Comparison of ENCODE assay signal across 26 mouse cellular contexts in genomic region chr15:61294131-61294530, GRCm38 (mm10).
"Had no signal": no experiment of that assay in that cellular context is flagged by ENCODE, and none has a peak within 500 bp of the region (broad histone marks: within the 10 kb centered on the region; RNA-seq: fewer than 3 reads in every experiment).

No protein-coding gene starts in this region.

- H3K4me2 ChIP-seq: heart, embryonic 13.5 days; heart, embryonic 15.5 days; hindbrain, embryonic 13.5 days; hindbrain, embryonic 15.5 days; intestine, embryonic 15.5 days; limb, embryonic 13.5 days; limb, embryonic 15.5 days; liver, embryonic 12.5 days had no signal

- ATAC-seq: inflammation-experienced regulatory T-cells, adult 6 months; intestine, embryonic 15.5 days; intestine, postnatal 0 days; liver, embryonic 12.5 days had no signal

- H3K9me3 ChIP-seq: heart, embryonic 10.5 days; heart, embryonic 13.5 days; heart, embryonic 15.5 days; hindbrain, embryonic 13.5 days; hindbrain, embryonic 15.5 days; intestine, embryonic 15.5 days; limb, embryonic 13.5 days; limb, embryonic 15.5 days; liver, embryonic 12.5 days had no signal

- DNase-seq: gastrocnemius, adult 2 months; gastrocnemius, postnatal 10 days; gastrocnemius, postnatal 25 days; heart, adult 18-20 months; heart, postnatal 14 days; heart, postnatal 36 days; kidney, adult 18-20 months; kidney, adult 8-10 months; kidney, postnatal 14 days; kidney, postnatal 36 days; layer of hippocampus, adult 9-11 months; layer of hippocampus, postnatal 36 days; left cerebral cortex, postnatal 4 days had no signal

- H3K4me1 ChIP-seq: heart, embryonic 10.5 days; heart, embryonic 13.5 days; heart, embryonic 15.5 days; hindbrain, embryonic 13.5 days; hindbrain, embryonic 15.5 days; intestine, embryonic 15.5 days; limb, embryonic 13.5 days; limb, embryonic 15.5 days; liver, embryonic 12.5 days had no signal

- H3K4me3 ChIP-seq: gastrocnemius, adult 2 months; heart, embryonic 10.5 days; heart, embryonic 13.5 days; heart, embryonic 15.5 days; hindbrain, embryonic 13.5 days; hindbrain, embryonic 15.5 days; intestine, embryonic 15.5 days; limb, embryonic 13.5 days; limb, embryonic 15.5 days; liver, embryonic 12.5 days had no signal

- H3K9ac ChIP-seq: heart, embryonic 13.5 days; heart, embryonic 15.5 days; hindbrain, embryonic 13.5 days; hindbrain, embryonic 15.5 days; intestine, embryonic 15.5 days; limb, embryonic 13.5 days; limb, embryonic 15.5 days; liver, embryonic 12.5 days; liver, embryonic 14.5 days had no signal

- H3K36me3 ChIP-seq: heart, embryonic 10.5 days; heart, embryonic 13.5 days; heart, embryonic 15.5 days; hindbrain, embryonic 13.5 days; hindbrain, embryonic 15.5 days; intestine, embryonic 15.5 days; limb, embryonic 13.5 days; limb, embryonic 15.5 days; liver, embryonic 12.5 days had no signal

- H3K27me3 ChIP-seq: heart, embryonic 13.5 days; heart, embryonic 15.5 days; hindbrain, embryonic 13.5 days; hindbrain, embryonic 15.5 days; intestine, embryonic 15.5 days; limb, embryonic 13.5 days; limb, embryonic 15.5 days; liver, embryonic 12.5 days had no signal

- H3K27ac ChIP-seq: gastrocnemius, adult 2 months; heart, embryonic 10.5 days; heart, embryonic 13.5 days; heart, embryonic 15.5 days; hindbrain, embryonic 13.5 days; hindbrain, embryonic 15.5 days; intestine, embryonic 15.5 days; kidney, postnatal 0 days; limb, embryonic 13.5 days; limb, embryonic 15.5 days; liver, embryonic 12.5 days; liver, embryonic 14.5 days had no signal
